Mouse (Mus musculus): ENCODE data around the gene Prdx2.

The Prdx2 gene

DNA sequence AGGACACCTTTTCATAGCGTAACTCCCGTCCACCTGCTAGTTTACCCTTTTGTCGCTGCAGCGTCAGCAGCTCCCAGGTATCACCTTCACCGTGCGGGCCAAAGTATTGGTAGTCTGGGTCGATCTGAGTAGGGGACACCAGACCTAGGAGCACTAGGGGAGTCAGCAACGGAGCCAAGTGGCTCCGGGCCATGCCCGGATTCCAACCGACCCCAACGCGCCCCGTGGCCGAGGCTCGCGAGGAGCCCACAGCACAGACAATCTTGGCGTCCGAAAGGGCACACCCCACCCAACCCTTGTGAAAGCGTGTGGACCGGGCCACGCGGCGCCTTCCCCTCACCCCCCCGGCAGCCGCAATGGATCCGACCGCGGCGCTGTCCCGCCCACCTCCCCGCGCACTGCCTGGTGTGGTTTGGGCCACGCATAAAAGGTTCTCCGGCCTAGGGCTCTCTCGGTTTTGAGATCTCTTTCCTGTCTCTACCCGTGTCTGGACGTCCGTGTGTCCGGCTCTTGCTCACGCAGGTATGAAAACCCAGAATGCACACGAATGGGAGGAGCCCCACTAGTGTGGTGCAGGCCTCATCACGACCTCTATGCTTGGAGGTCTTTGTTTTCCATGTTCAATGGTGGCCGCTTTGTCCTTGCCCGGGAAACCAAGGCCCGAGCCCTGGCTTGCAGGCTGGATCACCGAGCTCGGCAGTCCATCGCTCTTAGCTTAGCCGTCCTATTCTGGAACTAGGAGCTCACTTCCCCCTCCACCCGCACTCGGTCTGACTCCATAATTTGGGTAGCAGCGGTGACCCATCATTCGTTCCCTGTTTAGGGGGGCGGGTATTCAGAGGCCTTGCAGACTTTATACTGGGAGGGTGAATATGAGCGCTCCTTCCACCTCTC is at the start of gene Prdx2, which contains the start of the genes Gm49661 and Rnaseh2a:
Prdx2 (plus strand) TSS at position 347 of the 894 bp plus-strand sequence.
Gm49661 (minus strand) TSS at position 193 of the 894 bp plus-strand sequence.
Rnaseh2a (minus strand) TSS at position 527 of the 894 bp plus-strand sequence.
- peak; percentile 81 for DNase-seq

DNA sequence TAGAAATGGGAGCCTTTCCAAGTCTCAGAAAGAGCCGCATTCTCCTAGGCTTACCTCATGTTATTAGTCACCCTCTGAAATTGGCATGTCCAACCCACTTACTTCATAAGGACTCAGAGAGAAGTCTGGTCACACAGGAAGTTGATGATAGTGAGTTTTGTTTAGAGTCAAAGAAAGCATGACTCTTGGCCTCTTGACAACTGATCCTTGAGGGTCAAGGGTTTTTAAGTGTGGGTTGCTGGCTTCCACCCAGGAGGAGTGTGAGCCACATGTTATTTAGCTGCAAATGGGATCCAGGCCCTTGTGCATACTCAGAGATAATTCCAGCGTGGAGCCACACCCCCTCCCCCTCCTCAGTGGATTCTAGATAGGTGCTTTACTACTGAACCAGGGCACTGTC is 47.8 kb upstream of the Prdx2 start:
- no peak for DNase-seq

DNA sequence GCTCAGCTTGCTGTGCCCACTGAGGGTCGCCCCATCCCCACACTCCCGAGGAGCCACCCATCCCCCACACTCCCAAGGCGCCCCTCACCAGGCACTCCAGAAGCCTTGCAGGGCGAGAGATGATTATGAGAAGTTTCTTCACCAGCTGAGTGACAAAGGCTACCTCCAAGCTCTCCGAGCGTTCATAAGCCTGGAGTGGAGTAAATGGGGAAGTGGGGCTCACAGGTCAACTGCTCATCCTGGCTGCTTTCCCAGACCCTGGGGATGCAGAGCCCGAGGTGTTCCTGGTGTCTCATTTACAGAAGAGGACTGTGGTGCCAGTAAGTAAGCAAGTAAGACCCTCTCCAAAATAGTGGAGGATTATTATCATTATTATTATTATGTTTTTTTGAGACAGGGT is 43.8 kb upstream of the Prdx2 start:
- DNase-seq = no peak

- no peak for DNase-seq
These were observed 41.9 kb upstream of the Prdx2 start for GRCm38 (mm10) chr8:84927513-84927912.

GRCm38 (mm10) chr8:84928456-84929306 is 40.7 kb upstream of the Prdx2 start:
- DNase-seq = peak; percentile 83 to 85

DNA sequence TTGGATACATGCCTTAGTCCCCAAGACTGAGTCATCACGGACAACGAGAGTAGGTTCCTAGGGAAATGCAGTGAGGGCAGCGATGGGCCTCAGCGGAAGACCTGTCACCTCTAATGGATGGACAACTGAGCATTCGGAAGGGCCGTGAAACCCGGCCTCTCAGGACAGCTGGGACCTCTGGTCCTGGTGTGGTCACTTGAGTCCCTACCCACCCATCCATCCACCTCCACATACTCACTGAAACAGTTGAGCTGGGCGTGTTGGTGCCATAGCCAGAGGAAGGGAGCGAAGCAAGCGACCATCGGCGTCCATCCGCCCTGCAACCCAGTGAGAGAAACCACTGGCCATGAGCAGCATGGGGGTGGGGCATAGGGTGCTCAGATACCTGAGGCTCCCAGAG is 38.8 kb upstream of the Prdx2 start:
- DNase-seq = no peak

DNA sequence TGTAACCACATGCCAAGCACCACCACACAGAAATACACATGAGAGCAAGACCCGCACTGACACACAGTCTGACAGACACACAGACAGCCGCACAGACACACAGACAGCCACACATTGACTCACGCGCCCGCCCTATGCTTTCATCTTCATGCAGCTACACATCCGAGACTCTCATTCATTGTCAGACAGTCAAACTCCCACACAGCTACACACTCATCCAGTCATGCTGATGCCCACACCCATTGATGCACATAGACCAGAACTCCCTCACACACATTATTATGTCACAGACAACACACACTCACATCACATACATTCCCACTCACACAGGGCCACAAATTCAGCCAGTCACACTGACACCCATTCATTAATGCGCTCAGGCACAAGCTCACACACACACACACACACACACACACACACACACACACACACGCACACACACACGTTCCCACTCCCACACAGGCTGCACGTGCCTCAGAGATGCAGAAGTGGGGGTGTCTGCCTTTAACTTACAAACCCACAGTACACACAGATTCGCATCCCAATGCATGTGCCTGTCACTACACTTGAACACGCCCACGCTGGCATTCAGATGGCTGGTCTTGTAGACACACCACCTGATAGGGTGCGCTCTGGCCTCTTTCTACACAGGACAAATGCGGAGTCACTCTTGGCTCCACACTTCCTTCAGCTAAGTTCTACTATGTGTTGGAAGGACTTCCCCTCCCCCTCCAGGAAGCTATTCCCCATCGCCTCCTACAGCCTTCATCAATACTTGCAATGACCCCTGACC is 35.4 kb upstream of the Prdx2 start:
- no peak for DNase-seq

DNA sequence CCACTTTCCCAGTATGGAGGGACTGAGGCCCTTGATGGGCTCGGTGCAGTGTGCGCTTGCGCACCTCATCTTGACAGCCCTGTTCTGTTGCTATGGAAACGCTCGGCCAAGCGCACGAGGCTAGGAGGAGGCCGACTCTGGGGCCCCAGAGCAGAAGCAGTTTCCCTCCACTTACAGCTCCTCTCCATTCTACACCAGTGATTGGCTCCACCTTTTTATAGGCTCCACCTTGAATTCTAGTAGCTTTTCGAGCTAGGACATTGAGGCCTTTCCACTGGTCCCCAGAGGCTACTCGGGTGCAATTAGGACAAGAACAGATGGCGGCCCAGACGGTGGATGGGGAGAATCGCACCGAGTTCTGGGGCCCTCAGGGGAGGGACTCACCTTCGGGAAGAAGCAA is 34.5 kb upstream of the Prdx2 start:
- peak; percentile 75 to 76 for DNase-seq

- peak; percentile 39 to 46 for DNase-seq
These were observed 33.9 kb upstream of the Prdx2 start for GRCm38 (mm10) chr8:84935489-84935888.

DNA sequence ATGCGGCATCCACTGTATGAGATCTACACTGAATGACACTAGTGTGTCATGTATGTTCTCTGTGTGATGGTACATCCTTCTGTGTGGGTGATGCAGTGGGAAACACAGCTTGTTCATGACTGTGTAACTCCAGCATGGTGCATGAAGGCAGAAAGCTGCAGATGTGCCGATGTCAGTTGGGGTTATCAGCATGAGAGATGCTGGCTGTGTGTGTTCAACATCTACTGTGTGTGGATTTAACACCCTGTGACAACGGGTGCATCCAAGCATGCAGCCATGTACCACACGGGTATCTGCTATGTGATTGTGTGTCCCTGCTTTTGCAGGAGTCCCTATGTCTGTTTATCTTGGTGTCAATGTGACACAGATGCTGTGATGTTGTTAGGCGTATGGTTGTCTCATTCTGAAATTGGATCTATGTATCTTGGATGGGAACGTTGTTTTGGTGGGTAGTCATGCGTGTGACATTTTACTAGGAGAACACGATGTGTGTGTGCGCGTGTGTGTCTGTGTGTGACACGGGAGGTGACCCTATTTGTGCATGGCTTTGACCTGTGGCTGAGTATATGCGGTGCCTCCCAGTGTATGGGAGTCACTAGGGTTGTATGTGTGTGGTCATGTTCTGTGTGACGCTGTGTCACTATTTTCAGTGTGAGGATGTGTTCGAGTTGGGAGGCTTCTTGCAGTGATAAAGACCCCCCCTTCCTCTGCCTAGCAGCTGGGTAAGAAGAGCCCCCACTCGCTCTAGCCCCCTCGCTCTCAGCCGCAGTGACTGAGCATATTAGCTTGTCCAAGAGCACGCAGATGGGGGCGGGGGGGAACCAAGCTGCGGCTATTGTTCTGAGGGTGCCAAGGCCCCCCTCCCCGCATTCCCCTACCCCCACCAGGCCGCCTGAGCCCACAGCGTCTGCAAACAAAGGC is 33.1 kb upstream of the Prdx2 start:
- DNase-seq = peak; percentile 13 to 36

DNA sequence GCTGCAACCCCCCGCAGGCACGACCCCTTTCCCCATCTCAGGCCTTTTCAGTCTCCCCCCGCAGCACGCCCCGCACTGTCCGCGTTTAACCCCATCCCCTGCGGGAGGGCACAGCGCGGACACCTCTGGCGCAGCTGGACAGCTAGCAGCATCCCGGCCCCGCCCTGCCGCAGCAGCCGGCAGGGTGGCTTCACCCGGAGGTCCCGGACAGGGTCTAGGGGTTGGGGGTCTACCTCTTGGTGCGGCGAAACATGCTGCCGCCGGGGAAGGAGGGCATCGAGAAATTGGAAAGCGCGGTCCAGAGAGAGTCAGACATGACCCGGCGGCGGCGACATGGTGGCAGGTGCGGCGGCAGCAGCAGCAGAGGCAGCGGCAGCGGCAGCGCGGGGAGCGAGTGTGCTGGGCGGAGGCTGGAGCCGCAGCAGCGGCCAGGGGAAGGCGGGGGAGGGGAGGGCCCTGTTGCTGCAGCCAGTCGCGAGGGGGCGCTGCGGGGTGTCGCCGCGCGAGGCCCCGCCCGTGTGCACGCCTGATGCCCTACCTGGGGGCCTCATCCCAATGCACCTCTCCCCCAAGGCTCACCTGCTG is 32.3 kb upstream of the Prdx2 start, which contains the start of gene Mast1:
Mast1 (minus strand) TSS at position 398 of the 585 bp plus-strand sequence.
- DNase-seq = peak; percentile 82 to 92

- DNase-seq = no peak
These were observed 31.5 kb upstream of the Prdx2 start for GRCm38 (mm10) chr8:84937620-84938485.

DNA sequence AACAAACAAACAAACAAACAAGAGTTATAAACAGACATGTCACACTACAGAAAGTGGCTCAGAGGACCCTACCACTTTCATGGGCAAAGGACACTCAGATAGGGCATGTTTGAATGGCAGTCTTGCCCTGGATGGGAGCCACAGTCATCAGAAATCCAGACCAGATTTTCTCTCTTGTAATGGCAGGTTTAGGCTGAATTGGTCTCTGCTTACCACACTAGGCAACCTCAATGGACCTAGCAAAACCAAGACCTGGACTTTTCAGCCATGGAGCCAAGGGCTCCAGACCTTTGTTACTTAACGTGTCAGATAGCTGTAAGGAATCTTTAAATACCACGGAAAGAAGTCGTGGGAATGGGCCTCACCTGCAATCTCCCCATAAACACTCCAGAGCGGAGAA is 25.7 kb upstream of the Prdx2 start:
- no peak for DNase-seq

DNA sequence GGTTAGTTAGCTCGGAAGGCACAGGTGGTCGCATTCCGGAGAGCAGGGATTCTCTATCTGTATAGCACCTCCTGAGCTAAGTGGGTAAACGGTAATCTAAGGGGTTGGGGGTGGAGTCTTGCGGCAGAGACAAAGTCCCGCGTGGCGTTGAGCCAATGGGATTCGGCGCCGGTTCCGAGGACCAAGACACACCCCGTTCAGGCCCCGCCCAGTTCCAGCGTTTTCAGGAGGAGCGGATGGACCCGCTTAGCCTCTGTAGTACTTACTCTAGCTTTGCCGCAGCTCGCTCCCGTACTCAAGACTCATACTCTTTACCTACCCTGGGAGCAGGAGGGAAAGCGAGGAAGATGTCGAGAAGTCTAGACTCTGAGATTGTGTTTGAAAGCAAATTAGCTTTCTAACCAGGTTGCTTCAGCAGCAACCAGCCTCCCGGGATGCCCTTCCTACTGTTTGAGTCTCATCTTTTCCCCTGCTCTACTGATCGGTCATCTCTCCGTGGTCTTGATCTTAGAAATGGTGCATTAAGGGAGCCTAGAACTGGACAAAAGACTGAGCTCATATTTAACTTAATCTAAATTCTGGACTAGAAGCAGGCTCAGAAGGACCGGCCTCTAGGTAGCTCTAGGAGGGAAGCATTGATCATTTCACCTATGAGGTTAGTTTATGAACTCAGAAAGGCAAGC is 24.8 kb upstream of the Prdx2 start:
- peak; percentile 76 to 84 for DNase-seq

DNA sequence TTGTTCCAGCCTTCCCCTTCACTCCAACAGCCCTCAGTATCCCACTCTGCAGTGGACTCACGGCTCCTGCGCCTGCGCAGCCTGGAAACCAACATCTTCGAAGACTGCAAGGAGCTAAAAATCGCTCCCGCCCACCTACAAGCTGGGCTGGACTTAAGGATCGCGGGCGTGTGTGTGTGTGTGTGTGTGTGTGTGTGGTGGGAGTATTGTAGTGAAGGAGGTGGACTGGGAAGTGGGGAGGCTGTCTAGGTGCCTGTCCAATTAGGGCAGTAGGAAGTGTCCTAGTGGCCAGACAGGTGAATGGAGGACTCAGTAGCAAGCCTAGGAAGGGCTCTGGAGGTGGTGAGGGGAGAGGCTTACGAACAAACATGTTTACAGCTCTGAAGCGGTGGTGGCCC is 24.2 kb upstream of the Prdx2 start:
- DNase-seq = peak; percentile 44 to 53

- peak; percentile 63 to 73 for DNase-seq
These were observed 23.5 kb upstream of the Prdx2 start for GRCm38 (mm10) chr8:84945633-84946527.

- DNase-seq = peak; percentile 72 to 75
These were observed 22.7 kb upstream of the Prdx2 start, which contains the start of gene Rtbdn for GRCm38 (mm10) chr8:84946528-84947240. Gene Rtbdn (plus strand): TSS chr8:84946991.

DNA sequence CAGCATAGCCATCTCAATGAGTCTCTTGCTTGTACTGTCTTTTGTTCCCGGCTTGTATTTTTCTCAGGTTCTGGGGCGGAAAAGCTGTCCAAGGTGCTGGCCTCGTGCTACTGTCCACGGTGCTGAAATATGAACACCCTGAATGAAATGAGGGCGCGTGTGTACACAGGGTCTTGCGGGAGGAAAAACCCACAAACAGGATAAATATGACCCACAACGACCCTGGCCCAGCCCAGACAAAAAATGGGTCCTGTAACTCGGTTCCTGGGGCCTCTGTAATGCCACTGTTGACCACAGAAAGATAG is 22.2 kb upstream of the Prdx2 start:
- no peak for DNase-seq

Measured in cerebellum, postnatal 36 days (tissue).